Mouse (Mus musculus): ENCODE data around the gene Gadl1. TPM values are rescaled to one million over a fixed set of nuclear protein-coding genes. Genes with fewer than 3 reads are reported as not detected.

Gadl1 gene
- total RNA-seq, 2 experiments from 2014 or later = 19.0 to 19.4 TPM

DNA sequence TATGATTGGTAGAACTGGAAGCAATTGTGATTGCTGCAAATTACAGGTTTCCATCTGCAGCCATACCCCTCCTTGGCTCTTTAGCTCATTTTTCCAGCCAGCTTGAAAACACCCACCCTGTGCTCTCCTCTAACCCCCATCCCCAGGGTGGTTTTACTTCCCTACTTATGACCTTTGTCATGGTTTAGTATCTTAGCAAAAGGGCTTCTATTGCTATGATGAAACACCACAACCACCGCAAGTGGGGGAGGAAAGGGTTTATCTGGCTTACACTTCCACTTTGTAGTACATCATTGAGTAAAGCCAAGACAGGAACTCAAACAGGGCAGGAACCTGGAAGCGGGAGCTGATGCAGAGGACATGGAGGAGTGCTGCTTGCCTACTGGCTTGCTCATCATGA is 168.2 kb downstream of the Gadl1 start:
- intact Hi-C loops (cut with DNase I; ENCODE audit: low total_unique reads) = no loop called here
- no peak for DNase-seq

GRCm38 (mm10) chr9:116081781-116082180 is 172.5 kb downstream of the Gadl1 start:
- no peak for DNase-seq
- intact Hi-C loops (cut with DNase I; ENCODE audit: low total_unique reads) = no loop called here

DNA sequence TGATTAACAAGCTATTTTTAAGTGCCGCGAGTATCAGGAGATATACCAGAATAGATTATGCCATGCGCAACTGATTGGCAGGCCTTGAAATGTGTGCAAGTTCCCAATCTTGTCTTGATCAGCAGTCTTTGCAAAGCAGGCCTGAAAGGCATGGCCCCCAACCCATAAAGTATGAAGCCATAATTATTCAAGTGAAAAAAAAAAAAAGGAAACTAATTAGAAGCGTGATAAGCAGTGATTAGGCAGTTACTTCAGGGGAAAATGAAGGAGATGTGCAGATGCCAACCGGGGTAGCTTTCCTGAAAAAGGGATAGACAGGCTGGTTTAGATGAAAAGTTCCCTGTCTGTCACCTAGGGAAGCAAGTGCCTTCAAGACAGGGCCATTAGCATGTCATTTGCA is 174.0 kb downstream of the Gadl1 start:
- intact Hi-C loops (cut with DNase I; ENCODE audit: low total_unique reads) = no loop called here
- DNase-seq = no peak

GRCm38 (mm10) chr9:116083726-116084323 is 174.6 kb downstream of the Gadl1 start:
- no peak for DNase-seq
- intact Hi-C loops (cut with DNase I; ENCODE audit: low total_unique reads) = no loop called here

DNA sequence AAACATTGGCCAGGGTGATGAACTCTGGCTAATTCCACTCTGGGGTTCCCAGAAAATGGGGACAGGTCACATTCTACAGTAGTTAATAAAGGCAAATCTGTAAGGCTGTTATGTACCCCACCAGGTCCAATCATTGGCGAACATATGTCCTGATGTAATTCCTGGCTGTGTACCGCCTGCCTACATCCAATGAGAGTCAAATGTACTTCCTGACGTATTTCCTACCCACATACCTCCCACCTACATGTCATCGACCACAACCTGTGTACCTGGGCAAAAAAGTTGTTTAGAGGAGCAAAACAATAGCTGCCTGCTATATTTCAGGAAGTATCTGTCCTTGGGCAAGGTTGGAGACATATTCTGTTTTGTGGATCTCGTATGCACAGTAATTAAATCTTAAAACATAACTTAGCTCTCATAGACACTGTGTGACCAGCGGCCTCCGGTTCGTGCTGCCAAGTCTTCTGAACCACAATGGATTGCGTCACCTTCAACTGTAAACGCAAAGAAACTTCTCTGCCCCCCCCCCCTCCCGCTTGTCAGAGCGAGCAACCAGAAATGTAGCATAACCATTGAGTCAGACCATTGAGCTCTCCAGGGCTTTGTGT is 175.2 kb downstream of the Gadl1 start:
- intact Hi-C loops (cut with DNase I; ENCODE audit: low total_unique reads) = no loop called here
- no peak for DNase-seq

DNA sequence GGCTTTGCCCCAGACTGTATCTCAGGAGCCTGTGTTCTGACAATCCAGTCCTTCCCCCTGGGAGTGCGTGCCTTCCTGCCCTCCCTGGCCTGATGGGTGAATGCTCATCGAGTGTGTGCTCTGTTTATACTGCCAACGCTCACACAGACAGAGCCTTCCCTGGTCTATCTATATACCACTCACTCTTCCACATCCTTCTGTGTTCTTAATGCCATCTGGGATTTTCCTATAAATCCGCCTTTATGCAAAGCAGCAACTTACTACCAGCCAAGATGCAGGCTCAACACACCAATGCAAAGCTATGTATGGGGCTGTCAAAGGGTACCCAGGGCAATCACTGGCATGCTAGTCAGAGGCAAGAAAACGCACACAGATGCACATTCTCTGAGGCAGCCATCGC is 176.7 kb downstream of the Gadl1 start:
- no peak for DNase-seq
- intact Hi-C loops (cut with DNase I; ENCODE audit: low total_unique reads) = no loop called here

DNA sequence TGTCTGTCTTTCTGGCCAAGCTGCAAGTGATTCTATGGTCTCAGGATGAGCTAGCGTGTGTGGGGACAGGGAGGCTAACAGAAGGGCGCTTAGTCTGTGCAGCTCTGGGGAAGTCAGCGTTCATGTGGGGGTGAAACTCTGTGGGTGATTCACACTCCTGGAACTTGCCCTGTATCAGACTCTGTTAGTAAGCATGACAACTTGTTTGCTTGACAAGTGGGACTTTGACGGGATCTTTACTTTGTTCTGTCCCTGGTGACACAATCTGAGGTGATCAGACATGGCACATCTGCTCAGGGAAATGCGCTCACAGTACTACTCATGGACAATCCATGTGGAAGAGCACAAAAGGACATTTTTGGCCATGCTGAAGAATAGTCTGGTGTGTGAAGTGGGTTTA is 178.0 kb downstream of the Gadl1 start:
- no peak for DNase-seq
- intact Hi-C loops (cut with DNase I; ENCODE audit: low total_unique reads) = no loop called here

GRCm38 (mm10) chr9:116087880-116088279 is 178.6 kb downstream of the Gadl1 start:
- intact Hi-C loops (cut with DNase I; ENCODE audit: low total_unique reads) = no loop called here
- peak; percentile 69 for DNase-seq

DNA sequence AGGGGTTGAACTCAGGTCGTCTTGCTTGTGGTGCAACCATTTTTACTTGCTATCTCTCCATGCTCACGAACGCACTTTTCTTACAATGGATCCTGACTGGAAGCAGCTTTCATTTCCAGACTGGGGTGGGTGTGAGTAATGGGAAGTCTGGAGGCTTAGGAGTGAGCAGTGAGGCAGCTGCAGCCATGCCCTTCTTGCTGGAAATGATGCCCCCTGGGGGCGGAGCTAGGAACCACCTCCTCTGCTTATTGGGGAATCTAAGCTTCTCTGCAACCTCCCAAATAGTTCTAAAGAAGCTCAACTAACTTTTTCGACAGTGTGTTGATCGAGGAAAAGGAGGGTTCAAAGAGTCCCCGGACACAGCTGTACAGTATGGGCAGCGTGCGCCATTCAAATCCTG is 179.7 kb downstream of the Gadl1 start:
- DNase-seq = peak; percentile 26

GRCm38 (mm10) chr9:116090296-116090695 is 181.0 kb downstream of the Gadl1 start:
- no peak for DNase-seq

More for the DNA sequence above, 179.7 kb downstream of the Gadl1 start:
- intact Hi-C loops (cut with DNase I; ENCODE audit: low total_unique reads) = no loop called here

GRCm38 (mm10) chr9:116091101-116091841 is 182.0 kb downstream of the Gadl1 start:
- intact Hi-C loops (cut with DNase I; ENCODE audit: low total_unique reads) = loop anchor here (10.0 kb wide), 1 partner anchor 294 kb away; no protein-coding TSS in a partner anchor
- no peak for DNase-seq

More at GRCm38 (mm10) chr9:116090296-116090695, 181.0 kb downstream of the Gadl1 start:
- intact Hi-C loops (cut with DNase I; ENCODE audit: low total_unique reads) = loop anchor here (10.0 kb wide), 1 partner anchor 295 kb away; no protein-coding TSS in a partner anchor

- intact Hi-C loops (cut with DNase I; ENCODE audit: low total_unique reads) = loop anchor here (10.0 kb wide), 1 partner anchor 293 kb away; no protein-coding TSS in a partner anchor
- DNase-seq = no peak
Measured at GRCm38 (mm10) chr9:116091921-116092320, 182.7 kb downstream of the Gadl1 start.

GRCm38 (mm10) chr9:116098724-116099595 is 189.7 kb downstream of the Gadl1 start:
- intact Hi-C loops (cut with DNase I; ENCODE audit: low total_unique reads) = loop anchor here (10.0 kb wide), 1 partner anchor 286 kb away; no protein-coding TSS in a partner anchor
- peak; percentile 70 for DNase-seq

DNA sequence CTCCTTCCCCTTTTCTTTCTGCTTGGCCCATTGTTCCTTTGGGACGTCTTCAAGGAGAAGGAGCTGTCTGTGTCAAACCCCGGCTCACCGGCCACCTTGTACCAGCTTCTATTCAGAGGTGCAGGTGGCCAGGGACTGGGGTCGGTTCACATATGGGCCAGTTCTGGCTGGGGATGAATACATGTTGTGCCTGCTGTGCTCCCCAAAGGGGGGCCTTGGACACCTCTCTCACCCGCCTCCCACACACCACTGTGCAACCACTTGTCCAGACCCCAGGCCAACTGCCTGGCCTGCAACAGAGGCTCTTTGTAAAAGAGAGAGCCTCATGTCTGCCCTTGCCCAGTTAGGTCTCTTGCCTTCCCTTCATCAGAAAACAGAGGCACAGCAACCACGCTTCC is 190.3 kb downstream of the Gadl1 start:
- intact Hi-C loops (cut with DNase I; ENCODE audit: low total_unique reads) = loop anchor here (10.0 kb wide), 1 partner anchor 285 kb away; no protein-coding TSS in a partner anchor
- peak; percentile 44 for DNase-seq

DNA sequence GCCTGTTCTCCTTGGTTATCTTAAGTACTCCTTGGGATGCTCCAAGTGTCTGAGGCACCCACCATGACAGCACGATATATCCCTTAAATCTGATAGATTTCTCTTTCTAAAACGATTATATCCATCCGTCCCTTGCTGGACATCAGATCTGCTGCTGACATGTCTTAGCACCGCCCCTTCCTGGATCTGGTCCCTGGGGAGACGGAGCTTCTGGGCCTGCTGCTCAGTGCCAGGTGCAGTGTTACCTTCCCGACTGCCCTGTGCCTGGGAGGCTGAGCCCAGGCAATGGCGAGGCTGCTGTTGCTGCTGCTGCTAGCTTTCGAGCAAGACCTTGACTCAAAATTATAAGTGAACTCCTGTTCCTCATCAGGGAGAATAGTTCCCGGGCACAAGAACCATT is 190.8 kb downstream of the Gadl1 start:
- DNase-seq = peak; percentile 40
- intact Hi-C loops (cut with DNase I; ENCODE audit: low total_unique reads) = no loop called here

DNA sequence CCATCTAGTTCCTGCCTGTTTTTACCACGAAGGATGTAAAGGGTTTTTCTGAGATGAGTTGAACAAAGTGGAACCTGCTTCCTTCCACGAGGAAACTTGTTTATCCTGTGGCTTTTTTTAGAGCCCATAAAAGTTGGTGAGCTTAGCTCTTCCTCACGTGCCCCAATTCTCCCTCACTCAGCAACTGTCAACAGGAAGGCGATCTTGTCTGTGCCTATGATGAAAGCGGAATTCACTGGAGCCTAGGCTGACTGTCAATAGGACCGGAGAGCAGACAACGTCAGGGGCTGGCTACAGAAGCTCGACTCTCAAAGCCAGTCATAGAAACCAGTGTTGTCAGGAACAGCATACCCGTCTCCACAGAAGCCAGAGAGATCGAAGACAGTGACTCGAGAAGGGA is 192.6 kb downstream of the Gadl1 start:
- intact Hi-C loops (cut with DNase I; ENCODE audit: low total_unique reads) = no loop called here

DNA sequence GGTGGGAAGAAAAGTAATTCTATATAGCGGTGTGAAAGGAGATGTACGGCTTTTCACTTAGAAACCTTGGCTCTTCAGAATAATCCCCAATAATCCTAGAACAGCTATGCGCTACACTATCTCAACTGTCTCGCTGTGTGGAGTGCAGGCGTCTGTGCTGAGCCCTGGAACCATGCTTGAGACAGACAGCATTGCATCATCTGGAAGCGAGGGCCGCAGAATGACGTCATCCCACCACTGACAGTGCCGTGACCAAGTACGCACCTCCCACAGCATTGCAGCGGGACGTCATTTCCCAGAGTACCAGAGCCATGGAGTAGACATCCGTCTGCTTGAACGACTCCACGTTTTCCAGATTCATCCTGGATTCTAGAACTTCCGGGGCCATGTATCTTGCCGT is 195.5 kb downstream of the Gadl1 start:
- intact Hi-C loops (cut with DNase I; ENCODE audit: low total_unique reads) = no loop called here
- DNase-seq = no peak

More for the DNA sequence above, 192.6 kb downstream of the Gadl1 start:
- no peak for DNase-seq

DNA sequence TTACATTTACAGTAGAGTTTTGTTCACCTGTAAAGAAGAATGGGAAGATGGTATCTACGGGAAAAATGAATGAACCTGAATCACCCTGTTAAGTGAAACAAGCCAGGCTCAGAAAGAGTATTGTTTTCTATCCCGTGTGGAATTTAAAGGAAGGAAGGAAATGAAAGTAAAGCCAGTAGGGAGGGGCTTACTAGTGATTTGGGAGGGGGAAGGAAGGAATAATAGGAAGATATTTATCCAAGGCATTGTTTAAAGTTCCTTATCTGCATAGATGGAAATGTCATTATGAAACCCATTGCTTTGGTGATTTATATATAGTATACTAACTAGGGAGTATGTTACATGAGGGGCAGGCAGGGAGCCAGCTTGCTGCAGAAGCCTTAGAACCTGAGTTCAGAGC is 199.5 kb downstream of the Gadl1 start:
- DNase-seq = no peak
- intact Hi-C loops (cut with DNase I; ENCODE audit: low total_unique reads) = no loop called here

DNA sequence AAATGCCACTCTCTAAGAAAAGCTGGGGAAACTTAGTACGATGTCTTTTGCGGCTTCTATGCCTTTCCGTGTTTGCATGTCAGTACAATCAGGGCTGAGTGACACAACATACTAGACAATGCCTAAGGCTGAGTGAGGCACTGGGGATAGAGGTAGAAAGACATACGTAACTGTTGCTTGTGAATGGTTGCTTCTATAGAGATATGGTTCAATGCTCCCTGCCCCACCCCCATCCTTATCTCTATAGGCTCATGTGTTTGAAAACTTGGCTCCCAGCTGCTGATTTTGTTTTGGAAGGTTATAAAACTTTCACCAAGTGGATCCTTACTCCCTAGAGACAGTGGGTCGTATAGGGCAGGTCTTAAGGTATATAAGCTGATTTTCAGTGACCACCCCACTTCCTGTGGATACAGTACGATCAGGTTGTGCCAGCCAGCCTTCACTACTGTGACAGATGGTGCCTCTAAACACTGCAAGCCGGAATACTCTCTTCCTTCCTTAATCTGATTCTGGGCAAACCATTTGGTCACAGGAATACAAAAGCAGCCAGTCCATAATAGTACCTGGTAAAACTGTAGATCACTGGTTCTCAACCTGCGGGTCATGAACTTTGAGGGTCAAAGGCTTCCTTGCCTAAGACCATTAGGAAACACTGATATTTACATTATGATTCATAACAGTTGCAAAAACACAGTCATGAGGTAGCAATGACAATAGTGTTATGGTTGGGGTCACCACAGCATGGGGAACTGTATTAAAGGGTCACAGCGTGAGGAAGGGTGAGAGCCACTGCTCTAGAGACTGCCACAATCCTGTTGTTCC is 202.1 kb downstream of the Gadl1 start:
- intact Hi-C loops (cut with DNase I; ENCODE audit: low total_unique reads) = no loop called here

More for the DNA sequence above, 202.1 kb downstream of the Gadl1 start:
- DNase-seq = no peak

Measured in gastrocnemius, postnatal 14 days (tissue).